Mouse (Mus musculus) adrenal gland, postnatal 14 days (tissue): ENCODE results near the gene Faim. TPM values are rescaled to one million over a fixed set of nuclear protein-coding genes. Genes with fewer than 3 reads are reported as not detected.

ENCODE experiments used
- DNase-seq: peaks from one replicate; pipeline ENCODE4 v3.0.0; 2021; ENCODE audit warnings: mixed read lengths
- total RNA-seq: library from RNA; stranded (reverse); gene quantifications from 2 replicates; pipeline ENCODE4 v1.2.3, GENCODE M21; 2021

Gene Faim
- total RNA-seq, 1 experiment from 2014 or later, result 27.8 TPM

GRCm38 (mm10) chr9:98974898-98975297 lies 11.3 kb upstream of the Faim start:
- no peak for DNase-seq

- DNase-seq, result no peak
These were observed 10.1 kb upstream of the Faim start for GRCm38 (mm10) chr9:98976081-98976480.

GRCm38 (mm10) chr9:98976520-98976919 lies 9.7 kb upstream of the Faim start:
- DNase-seq, result peak; percentile 18

- DNase-seq, result peak; percentile 94
These were observed 6.4 kb upstream of the Faim start for GRCm38 (mm10) chr9:98979431-98980416.

GRCm38 (mm10) chr9:98986476-98987096 lies 413 bp downstream of the Faim start:
- no peak for DNase-seq

- no peak for DNase-seq
These were observed 958 bp downstream of the Faim start for GRCm38 (mm10) chr9:98987131-98987530.

- no peak for DNase-seq
These were observed 7.9 kb downstream of the Faim start for GRCm38 (mm10) chr9:98994103-98994502.

- DNase-seq, result peak; percentile 16
These were observed 13.7 kb downstream of the Faim start for GRCm38 (mm10) chr9:98999881-99000339.

- no peak for DNase-seq
These were observed 15.2 kb downstream of the Faim start for GRCm38 (mm10) chr9:99001326-99001725.

GRCm38 (mm10) chr9:99009069-99009897 lies 23.1 kb downstream of the Faim start:
- no peak for DNase-seq

- no peak for DNase-seq
These were observed 23.7 kb downstream of the Faim start for GRCm38 (mm10) chr9:99009898-99010199.

- DNase-seq, result peak; percentile 36
These were observed 30.1 kb downstream of the Faim start for GRCm38 (mm10) chr9:99016301-99016700.

- DNase-seq, result no peak
These were observed 30.6 kb downstream of the Faim start for GRCm38 (mm10) chr9:99016759-99017158.

- DNase-seq, result no peak
These were observed 31.5 kb downstream of the Faim start for GRCm38 (mm10) chr9:99017679-99018078.

GRCm38 (mm10) chr9:99021166-99021565 lies 35.0 kb downstream of the Faim start:
- DNase-seq, result no peak

GRCm38 (mm10) chr9:99021751-99022150 lies 35.6 kb downstream of the Faim start:
- DNase-seq, result no peak

GRCm38 (mm10) chr9:99032031-99032430 lies 45.9 kb downstream of the Faim start:
- no peak for DNase-seq

GRCm38 (mm10) chr9:99034111-99034510 lies 47.9 kb downstream of the Faim start:
- no peak for DNase-seq

GRCm38 (mm10) chr9:99035575-99035974 lies 49.4 kb downstream of the Faim start, which contains the start of gene Gm1123:
Gm1123 (minus strand) TSS chr9:99035715.
- DNase-seq, result no peak

- DNase-seq, result no peak
These were observed 55.8 kb downstream of the Faim start for GRCm38 (mm10) chr9:99041994-99042393.

GRCm38 (mm10) chr9:99042641-99043040 lies 56.5 kb downstream of the Faim start:
- DNase-seq, result no peak

GRCm38 (mm10) chr9:99044761-99045160 lies 58.6 kb downstream of the Faim start:
- DNase-seq, result no peak
